Mouse (Mus musculus): ENCODE measurements around the gene Lrp5.
"Not testable (repeated sequence)": the region's sequence is repeated elsewhere in the genome, so short reads cannot be mapped to it uniquely, and the experiment has no call there.

Gene Lrp5

DNA sequence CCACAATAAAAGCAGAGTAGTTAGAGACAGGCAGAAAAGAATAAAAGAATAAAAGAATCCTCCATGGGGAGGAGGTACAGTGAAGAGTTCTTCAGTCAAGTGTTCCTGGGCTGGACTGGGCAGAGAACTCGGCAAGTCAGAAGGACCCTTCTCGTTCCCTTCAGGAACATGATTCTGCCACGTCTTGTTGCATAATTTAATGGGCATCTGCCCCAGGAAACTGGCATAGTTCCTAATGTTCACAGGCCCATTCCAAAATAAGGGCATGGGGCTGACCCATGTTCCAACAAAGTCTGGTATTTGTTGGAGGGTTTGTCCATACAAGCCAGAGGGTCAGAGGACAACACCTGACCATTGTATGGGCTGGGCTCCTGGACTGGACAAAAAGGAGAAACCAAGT lies 8.6 kb upstream of the Lrp5 start:
- no peak for DNase-seq

DNA sequence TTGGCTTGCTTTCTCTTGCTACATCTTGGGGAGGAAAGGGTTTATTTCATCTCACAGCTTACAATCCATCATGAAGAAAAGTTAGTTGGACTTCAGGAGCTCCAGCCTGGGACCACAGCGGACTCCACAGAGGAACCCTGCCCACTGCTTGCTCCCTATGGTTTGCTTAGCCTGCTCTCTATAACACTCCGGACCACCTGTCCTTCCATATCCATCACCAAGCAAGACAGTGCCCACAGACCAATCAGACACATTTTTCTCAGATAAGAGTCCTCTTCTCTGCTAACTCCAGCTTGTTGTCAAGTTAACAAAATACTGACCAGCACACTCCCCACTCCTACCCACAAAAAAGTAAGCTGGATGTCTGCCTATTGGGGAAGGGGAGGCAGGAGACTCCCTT lies 8.1 kb upstream of the Lrp5 start:
- no peak for DNase-seq

DNA sequence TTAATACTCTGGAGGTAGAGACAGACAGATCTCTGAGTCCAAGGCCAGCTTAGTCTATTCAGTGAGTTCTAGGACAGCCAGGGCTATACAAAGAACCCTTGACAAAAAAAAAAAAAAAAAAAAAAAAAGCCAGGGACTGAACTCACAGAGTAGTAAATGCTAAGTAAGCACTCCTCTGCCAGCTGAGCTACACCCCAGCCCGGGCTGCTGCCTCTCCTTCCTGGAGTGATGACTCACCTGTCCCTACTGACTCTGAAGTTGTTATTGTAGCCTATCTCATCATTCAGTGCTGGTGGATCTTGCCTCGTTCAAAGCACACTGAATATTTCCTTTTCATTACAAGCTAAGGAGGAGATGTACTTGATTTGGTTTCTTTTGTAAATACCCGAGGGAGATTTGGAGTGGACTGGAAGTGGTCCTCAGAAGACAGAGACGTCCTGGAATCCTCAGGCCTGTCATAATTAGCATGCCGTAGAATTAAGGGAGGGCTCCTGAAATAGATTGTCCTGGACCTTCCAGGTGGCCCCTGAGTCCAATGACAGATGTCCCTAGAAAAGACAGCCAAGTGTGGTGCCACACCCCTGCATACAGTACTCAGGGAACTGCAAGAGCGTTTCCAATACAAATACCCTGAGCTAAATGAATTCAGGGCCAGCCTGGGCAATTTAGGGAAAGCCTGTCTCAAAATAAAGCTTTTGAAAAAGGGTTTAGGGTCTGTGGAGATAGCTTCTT lies 6.2 kb upstream of the Lrp5 start:
- DNase-seq = no peak

DNA sequence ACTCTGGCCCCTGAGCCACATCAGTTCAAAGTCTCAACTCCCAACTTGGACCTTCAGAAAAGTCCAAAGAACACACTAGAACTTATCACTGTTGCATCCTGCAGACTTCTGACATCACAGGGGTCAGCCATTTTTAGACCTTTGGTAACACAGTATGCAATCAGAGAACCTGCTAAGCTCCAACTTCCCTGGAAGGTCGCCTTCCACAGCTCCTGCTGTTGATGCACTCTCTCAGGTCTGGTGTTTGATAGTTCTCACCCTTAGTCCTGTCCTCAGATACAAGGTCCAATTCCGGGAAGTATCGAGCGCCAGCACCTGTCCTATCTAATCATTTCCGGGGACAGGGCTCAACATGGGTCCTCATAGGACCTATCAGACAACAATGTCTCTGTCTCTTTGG lies 5.0 kb upstream of the Lrp5 start:
- DNase-seq = no peak

DNA sequence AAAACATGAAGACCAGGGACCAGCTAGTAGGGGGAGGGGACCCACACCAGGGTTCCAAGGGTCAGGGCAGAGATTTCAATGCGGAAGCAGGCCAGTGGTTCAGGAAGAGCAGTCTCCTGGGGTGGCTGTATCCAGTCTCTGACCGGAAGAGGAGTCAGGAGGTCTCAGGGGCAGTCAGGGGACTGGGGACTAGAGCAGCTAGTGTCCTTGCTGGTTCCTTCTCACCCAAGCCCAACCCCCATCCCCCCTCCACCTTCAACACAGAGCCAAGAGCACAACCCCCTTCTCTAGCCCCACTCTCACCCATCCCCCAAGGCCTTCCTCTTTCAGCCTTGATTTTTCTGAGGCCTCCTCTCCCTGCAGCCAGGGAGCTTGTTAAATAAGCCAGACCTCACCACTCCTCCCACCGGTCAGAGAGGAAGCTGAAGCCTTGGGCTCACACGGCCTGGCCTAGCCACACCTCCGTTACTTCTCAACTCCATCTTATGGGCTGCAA lies 1.4 kb upstream of the Lrp5 start:
- DNase-seq = peak; percentile 32

DNA sequence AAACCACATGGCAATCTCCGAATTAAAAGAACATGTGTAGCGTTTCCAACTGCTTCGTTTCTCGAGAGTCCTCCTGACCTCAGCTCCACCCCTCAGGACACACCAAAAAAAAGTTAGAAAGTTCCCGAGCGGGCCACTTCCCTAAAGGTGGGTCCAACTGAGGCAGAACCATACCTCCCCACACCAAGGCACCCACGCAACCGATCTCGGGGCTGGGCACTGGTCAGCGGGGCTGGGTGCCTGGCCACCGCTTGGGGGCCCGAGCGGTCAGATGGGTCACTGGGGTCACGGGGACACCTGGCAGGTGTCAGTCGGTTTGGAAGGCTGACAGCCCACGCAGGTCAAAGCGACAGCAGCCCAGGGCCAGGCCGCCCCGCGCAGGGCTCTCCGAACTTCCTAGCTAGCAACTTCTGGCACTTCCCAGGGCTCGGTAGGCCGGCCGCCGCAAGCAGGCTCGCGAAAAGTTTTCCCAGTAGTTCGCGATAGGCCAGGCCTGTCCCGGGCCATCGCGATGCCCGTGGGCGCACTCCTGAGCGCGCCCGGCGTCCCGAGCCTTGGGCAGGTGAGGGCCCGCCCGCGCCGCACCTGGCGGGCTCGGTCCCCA lies 651 bp downstream of the Lrp5 start:
- DNase-seq = peak; percentile 28

DNA sequence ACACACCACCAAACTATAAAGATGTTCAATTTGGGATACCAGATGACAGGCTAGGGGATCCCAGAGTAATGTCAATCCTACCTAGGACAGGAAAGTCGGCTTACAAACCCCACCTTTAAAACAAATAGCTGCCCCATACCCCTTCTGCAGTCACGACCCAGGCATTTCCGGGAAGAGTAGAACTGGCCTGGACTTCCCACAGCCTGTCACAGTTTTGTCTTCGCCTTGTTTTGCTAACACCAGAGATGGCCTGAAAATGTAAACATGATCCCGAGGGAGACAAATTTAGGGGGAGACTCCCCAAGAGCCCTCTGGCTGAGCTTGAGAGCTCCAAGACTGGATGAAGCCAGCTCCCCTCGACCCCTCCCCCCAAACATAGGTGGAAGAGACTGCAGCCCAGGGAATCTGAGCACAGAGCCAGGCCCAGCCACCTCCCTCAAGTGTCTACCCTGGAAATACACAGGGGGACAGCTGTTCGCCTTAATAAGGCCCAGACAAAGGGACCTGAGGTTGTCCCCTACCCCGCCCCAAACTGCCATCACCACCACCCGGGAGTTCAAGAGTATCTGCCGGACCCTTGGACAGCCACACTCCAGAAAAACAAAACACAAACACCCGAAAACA lies 1.3 kb downstream of the Lrp5 start:
- no peak for DNase-seq

DNA sequence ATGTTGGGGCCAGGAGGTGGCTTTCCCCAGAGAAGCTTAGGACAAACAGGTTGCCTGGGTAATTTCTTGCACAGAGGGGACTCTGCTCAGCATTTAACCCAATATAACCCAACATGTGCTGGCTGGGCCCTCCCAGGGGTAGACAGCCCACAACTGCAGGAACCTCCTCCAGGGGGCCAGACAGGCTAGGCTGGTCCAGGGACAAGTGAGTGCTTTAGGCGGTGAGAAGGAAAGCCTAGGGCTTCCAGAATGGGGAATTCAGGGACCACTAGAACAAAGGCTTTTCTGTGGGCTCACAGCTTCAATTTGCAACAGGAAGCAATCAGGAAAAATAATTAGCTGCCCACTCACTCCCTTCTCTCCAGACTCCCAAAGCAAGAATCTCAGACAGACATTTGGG lies 1.9 kb downstream of the Lrp5 start:
- DNase-seq = no peak

DNA sequence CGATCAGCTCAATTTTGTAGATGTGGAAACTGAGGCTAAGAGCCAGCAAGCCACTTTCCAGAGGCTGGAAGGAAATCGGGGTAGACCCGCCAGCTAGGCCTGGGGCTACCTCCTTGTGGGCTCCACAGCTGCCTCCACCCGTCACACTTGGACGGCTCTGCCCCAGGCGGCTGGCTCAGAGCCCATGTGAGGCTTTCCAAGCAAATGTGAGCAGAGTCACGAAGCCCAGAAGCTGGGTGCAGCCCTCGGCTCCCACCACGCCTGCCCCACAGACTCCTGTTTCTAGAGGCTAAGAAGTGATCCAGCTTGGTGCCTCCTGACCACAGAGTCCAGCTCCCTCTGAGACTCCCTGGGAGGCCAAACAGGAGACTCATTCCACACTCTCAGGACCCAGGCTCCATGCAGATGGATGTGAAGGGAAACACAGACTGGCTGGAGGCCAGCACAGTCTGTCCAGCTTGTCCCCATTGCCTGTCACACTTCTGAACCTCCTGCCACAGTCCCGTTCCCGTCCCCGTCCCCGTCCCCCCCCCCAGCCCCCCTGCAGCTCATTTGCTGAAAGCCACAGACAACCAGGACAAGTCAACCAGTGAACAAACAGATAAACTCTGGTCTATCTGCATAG lies 4.9 kb downstream of the Lrp5 start:
- peak; percentile 49 for DNase-seq

DNA sequence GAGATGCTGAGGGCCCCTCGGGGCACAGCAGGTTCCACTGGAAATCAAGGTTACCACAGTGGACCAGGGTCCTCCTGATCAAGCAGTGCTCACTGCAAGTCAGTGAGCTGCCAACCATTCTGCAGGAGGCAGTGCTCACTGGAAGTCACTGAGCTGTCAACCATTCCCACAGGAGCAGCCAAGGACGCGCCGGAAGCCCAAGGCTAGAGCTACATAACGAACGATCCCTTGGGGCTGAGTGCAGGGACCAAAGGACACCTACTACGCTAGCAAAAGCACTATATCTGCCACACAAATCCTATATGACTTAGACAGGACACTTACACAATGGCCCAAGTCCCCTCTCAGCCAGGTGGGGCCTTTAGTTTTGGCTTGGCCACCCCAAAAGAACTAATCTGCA lies 5.6 kb downstream of the Lrp5 start:
- no peak for DNase-seq

DNA sequence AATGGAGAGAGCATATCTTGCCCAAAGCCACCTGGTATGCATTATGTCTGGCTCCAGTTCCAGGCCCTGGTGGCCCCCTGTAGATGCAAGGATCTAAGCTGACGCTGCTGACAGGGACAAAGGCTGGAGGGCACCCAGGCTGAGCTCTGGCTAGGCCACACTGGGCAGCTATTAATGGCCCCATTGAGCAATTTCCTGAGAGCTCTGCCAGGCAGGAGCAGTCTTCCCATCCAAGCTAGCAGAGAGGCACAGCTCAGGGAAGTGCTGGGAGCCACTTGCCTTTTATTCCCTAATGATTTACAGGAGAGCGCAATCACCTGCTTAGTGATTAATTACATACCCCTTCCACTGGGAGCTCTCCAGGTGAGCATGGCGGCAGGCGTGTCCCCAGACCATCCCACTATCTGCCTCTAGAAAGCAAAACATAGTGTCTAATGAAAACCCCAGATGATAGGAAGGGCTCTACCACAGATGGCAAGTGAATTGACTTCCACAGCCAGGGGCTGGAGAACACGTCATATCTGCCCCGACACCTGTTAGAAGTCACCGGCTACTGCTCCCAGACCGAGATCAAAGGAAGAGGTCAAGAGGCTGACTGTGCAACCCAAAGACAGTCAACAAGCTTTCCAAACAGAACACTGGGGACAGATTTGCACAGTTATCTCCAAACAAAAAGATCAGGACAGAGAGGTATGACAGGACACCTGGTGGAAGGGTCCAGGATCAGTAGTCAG lies 12.1 kb downstream of the Lrp5 start:
- DNase-seq = no peak

DNA sequence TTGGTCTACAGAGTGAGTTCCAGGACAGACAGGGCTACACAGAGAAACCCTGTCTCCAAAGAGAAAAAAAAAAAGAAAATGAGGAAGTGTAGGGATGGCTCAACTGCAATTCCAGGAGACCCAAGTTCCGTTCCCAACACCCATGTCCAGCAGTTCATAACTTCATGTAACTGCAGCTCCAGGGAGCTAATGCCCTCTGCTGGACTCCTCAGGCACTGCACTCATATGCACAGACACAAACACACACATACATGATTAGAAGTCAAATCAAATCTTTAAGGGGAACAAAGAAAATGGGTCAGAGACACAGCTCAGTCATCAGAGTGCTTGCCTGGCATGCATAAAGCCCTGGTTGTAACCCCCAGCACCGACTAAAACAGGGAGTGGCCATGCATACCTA lies 13.2 kb downstream of the Lrp5 start:
- DNase-seq = no peak

DNA sequence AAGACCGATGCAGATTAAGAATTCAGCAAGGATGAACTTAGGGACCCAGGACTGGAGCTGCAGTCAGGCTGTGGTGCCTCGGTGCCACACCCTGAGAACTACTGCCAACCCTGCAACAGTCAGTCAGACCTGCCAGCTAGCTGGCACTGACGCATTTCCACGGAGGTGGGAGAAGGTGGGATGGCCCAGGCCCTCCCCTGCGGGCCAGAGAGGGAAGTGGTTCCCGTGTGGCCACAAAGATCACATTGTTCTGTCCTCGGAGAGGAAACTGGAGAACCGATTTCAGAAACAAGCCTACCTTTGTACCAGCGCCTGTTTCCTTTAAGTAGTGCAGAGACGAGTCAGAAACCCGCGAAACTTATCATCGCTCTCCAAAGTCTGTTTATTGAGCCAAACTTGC lies 17.3 kb downstream of the Lrp5 start:
- DNase-seq = no peak

DNA sequence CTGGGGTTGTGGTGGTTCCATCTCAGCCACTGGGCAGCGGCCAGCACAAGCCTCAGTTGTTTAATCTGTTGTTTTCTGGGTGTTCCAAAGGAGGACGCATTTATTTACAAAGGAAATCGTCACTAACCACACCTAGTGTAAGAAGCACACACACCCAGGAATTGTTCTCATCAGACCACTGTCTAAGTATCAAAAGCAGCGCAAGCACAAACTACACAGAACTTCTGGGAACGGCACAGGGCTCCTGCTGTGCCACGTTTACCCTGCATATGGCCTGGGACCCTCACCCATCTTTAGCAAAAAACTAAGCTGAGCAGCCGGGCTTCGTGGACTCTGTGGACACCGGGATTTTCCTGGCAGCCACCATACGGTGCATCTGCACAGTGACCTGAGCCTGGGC lies 17.8 kb downstream of the Lrp5 start:
- DNase-seq = no peak

DNA sequence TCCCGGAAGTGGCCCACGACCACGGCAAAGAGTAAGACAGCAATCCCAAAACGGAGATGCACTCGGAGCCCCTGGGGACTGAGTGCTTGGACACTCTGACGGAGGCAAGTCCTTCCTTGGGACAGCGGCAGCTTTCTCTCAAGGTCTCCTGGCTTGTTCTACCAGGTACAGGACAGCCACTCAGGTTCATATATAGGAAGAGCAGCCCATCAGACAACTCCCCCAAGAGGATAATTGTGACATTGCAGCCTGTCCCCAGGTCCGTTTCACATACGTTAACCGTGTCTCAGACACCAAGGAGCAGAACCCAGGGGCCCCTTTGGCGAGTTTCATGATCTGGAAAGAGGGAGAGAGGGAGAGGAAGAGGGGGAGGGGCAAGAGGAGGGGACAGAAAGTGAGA lies 18.4 kb downstream of the Lrp5 start:
- DNase-seq = no peak

DNA sequence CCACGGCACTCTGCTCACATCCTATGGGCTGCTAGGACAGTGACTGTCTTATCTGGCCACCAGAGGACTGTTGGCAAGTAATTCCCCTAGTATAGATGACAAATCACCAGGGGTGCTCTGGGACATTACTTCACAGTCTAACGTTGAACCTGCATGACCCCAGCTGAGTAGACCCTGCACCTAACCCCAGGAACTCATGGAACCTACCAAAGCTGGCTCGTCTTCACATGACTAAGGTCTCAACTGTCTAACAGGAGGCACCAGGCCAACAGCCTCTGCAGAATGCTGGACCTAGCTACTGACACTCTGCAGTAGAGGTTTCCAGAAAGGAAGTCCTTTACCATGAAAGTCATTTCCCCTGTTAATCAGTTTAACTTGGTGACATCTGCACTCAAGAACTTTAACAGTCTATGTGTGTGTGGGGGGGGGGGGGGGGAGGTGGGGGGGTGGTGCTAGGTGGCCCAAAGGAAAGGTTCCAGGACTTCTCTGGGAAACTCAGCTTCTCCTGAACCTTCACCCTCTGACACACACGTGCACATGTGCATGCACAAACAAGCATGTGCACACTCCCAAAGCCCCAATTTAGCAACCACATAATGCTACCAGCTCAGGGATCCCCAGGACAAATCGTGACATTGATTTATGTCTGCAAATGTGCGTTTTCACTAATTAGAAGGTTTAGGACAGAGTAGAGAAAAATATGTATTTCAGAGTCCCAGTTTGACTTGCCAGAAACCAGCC lies 19.0 kb downstream of the Lrp5 start:
- no peak for DNase-seq

DNA sequence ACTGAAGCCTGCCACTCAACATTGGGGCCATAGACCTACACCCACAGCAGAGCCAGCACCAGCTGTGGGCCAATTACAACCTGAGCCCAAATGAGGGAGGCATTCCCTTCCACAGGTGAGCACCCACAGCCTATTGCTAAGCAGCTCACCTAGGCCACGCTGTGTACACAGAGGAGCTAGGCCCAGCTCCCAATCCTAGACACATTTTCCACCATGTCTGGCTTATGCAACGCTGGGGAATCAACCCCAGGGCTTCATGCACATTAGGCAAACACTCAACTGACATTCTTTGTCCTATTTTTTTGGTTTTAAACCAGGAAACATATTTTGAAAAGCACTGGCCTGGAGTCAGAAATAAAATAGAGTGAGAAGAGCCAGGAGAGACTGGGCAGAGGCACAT lies 19.7 kb downstream of the Lrp5 start:
- DNase-seq = no peak

DNA sequence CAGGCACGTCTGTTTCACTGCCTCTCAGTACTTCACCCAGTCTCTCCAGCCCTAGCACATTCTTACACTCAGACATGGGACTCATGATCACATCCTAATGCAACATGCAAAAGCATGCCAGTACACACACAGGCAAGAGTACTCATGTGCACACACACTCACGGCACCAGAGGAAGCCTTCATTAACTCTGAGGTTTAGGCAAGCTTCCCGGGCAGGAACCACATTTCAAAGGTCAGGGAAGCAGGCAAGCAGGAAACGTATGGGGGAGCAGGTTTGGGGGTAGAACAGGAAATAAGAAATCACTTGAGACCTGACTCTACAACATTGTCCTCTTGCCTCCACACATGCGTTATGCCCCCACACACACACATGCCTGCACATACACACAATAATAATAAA lies 20.9 kb downstream of the Lrp5 start:
- no peak for DNase-seq

DNA sequence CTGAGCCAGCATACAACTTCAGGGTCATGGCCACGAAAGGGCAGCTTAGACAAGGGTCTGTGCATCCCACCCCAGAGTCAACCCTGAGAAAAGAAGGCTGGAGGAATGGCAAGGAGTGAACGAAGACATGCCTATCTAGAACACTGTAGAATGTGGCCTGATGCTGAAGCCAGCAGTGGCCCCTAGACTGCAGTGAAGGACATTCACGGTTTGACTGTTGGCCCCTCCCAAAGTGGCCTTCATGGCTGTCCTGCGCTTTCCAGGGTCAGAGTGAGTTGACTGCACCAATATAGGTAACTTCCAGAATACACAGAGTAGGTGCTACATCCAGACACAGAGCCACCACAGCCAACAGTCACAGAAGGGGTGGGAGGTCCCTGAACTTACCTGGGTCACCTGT lies 28.4 kb downstream of the Lrp5 start:
- DNase-seq = no peak

DNA sequence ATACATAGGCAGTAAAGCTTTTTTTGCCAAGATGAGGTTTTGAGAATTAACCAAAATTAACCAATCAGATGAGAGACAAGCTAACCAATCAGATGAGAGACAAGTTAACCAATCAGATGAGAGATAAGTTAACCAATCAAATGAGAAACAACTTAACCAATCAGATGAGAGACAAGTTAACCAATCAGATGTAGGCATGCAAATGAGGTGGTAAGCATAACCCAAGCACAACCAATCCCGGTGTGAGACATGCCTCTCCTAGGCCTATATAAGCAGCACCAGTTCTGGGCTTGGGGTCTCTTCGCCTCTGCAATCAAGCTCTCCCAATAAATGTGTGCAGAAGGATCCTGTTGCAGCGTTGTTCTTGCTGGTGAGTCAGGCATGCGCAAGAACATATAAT lies 29.3 kb downstream of the Lrp5 start:
- DNase-seq = not testable (repeated sequence)

DNA sequence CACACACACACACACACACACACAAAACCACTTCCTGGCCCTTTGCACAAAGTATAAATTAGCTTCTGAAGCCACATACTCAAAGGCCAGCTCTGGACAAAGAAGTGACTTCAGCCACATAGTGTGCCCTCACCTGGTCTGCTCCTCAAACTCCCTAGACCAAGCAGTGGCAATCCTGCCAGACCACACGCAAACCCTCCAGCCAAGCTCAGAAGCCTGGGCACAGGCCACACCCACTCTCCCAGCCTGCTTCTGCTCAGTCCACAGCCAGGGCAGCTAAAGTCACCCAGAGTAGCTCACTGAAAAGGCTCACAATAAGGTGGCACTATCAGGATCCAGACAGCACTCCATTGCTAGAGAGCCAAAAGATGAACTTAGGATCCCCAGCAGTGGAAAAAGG lies 30.2 kb downstream of the Lrp5 start:
- no peak for DNase-seq

DNA sequence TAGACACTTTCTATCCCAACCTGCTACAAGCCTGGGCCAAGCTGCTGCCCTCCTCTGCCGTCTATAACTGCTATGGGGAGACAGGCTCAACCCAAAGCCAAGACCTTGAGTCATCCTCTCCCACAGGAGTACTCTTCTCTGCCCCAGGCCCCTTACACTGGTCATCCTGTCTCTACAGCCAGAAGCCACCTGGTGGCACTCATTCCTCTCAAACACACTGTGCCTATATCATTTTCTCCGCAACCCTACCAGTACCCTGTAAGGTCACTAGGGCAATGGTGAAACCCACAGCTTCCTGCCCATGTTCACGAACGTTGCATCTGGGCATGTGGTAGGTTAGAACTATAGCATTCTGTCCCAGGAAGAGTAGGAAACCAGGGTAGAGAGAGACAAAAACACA lies 31.4 kb downstream of the Lrp5 start:
- no peak for DNase-seq

DNA sequence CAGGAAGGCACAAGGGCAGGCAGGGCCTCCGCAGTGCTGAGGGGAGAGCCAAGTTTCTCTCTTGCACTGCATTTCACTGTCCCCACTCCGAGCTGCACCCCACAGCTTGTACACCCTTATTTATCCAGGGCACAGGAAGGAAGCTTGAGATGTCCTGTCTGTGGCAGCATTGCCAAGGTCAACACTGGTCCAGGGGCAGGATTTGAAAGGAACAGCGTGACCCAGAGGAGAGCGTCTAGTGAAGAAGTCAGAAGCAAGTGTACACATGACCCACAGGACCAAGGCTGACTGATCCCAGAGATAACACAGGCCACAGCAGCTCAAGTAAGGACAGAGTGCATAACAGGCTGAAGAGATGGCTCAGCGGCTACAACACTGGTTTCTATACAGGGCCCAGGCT lies 32.3 kb downstream of the Lrp5 start:
- DNase-seq = no peak
